Mouse (Mus musculus) kidney, embryonic 14.5 days (tissue): ENCODE results near the gene Eef1a1. TPM values are rescaled to one million over a fixed set of nuclear protein-coding genes. Genes with fewer than 3 reads are reported as not detected.

Experiments used
- ATAC-seq: fragments of 200-750 bp; cut with Nextera tagmentation; 2 replicates; pipeline ENCODE4 v1.8.0; 2017; ENCODE audit warnings: moderate number of reproducible peaks, mild to moderate bottlenecking, moderate TSS enrichment, moderate library complexity; ENCODE audit not compliant: low FRiP score, low TSS enrichment
- H3K27ac ChIP-seq: fragments of 300-500 bp; sonication (generic); 2 replicates; pipeline ENCODE4 v1.5.1; 2014; ENCODE audit warnings: low read depth, mild to moderate bottlenecking, low read length, moderate library complexity, mixed read lengths
- H3K27me3 ChIP-seq: fragments of 300-500 bp; sonication (generic); 2 replicates; pipeline ENCODE4 v1.6.1; 2014; ENCODE audit warnings: mild to moderate bottlenecking, low read length; ENCODE audit not compliant: control insufficient read depth, insufficient read depth
- H3K36me3 ChIP-seq: fragments of 300-500 bp; sonication (generic); 2 replicates; pipeline ENCODE4 v1.6.1; 2014; ENCODE audit warnings: low read length, mixed read lengths; ENCODE audit not compliant: control insufficient read depth, insufficient read depth
- H3K4me1 ChIP-seq: fragments of 300-500 bp; sonication (generic); 2 replicates; pipeline ENCODE4 v1.6.1; 2014; ENCODE audit warnings: low read length, mixed read lengths; ENCODE audit not compliant: control insufficient read depth, insufficient read depth
- H3K4me2 ChIP-seq: fragments of 300-500 bp; sonication (generic); replicated peaks from 2 replicates; pipeline ENCODE4 v1.6.1; 2014; ENCODE audit warnings: low read depth, mild to moderate bottlenecking, low read length
- H3K4me3 ChIP-seq: fragments of 300-500 bp; sonication (generic); 2 replicates; pipeline ENCODE4 v1.5.1; 2014; ENCODE audit warnings: mild to moderate bottlenecking, low read length
- H3K9ac ChIP-seq: fragments of 300-500 bp; sonication (generic); 2 replicates; pipeline ENCODE4 v1.6.1; 2014; ENCODE audit warnings: low read depth, mild to moderate bottlenecking, low read length, moderate library complexity
- H3K9me3 ChIP-seq: fragments of 300-500 bp; sonication (generic); 2 replicates; pipeline ENCODE4 v1.6.1; 2016; ENCODE audit warnings: low read length; ENCODE audit not compliant: control insufficient read depth
- WGBS: fragments of 180-500 bp; shearing (Covaris S2); extraction: QIAGEN DNeasy Blood & Tissue Kit; methylation state at CpG from one replicate; pipeline ENCODE4 v1.1.7; 2014; 5-methylcytosine and 5-hydroxymethylcytosine counted together
- polyA plus RNA-seq: library from polyadenylated mRNA; unstranded; fragments of >200 nt; fragmentation: Nextera tagmentation; extraction: Ambion mirVana; gene quantifications from 2 replicates; pipeline ENCODE4 v1.2.1, GENCODE M21; 2014

The Eef1a1 gene
- polyA plus RNA-seq, 1 experiment from 2014 or later = 6,193 TPM

DNA sequence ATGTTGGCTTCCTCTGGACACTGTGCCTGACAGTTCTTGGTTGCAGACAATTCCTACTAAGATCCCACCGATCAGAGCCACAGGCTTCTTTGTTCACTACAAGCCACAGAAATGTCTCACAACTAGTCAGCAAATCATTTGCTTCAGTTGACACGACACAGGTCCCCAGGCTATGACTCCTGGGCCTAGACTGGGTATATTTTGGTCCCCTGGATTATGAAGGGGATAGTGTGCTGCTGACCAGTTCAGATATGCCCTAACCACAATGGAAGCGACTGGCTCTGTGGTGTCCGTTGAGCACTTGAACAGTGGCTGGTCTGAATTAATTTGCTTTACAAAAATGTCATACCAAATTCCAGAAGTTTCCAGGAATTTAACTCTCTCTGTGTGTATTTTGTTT, 25.7 kb upstream of the Eef1a1 start:
- Histone ChIP-seq H3K4me2 (no peak overlapping the region), H3K4me3 (no peak overlapping the region), H3K27me3 (no peaks in the 10 kb centered on the region), H3K9ac (no peak overlapping the region), H3K4me1 (no peaks in the 10 kb centered on the region; the same call in 1 of the 2 replicates), H3K9me3 (no peaks in the 10 kb centered on the region), H3K36me3 (no peaks in the 10 kb centered on the region), H3K27ac (no peak overlapping the region)
- no peak for ATAC-seq
- WGBS = 86% methylated on average over 4 of the region's 4 CpGs

DNA sequence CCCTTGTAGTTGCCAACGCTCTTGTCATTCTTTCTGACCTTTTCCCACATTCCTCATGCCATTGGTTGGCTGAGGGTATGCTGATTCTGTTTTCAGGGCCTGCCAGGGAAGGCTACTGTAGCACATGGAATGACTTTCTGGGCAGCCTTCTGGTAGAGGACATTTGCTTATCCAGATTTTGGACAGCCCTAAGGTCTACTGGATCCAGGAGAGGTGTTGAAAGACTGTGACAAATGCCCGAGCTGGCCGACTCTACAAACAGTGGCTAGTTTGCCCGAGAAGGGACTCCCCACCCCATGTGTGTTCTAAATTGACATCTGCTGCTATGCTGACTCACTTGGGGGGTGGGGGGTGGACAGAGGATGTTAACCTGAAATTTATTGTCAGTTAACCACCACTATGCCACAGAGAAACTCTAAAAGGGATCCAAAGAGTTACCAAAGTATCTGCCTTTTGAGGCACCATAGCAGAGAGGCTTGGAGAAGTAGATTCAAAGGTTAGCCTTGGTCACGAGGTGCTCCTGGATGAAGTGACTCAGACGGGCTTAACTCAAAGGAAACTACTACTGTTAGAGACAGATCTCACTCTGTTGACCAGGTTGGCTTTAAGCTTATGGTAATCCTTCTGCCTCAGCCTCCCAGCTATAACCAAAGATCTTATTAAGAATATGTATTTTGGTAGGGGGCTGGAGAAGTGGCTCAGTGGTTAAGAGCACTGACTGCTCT, 25.0 kb upstream of the Eef1a1 start:
- no peaks in the 10 kb centered on the region for H3K36me3 ChIP-seq
- H3K27ac ChIP-seq = no peak overlapping the region
- H3K9ac ChIP-seq = no peak overlapping the region
- H3K27me3 ChIP-seq = no peaks in the 10 kb centered on the region
- 63% methylated on average over 6 of the region's 6 CpGs for WGBS
- no peak overlapping the region for H3K4me3 ChIP-seq
- no peak for ATAC-seq
- H3K4me1 ChIP-seq = no peaks in the 10 kb centered on the region
- no peaks in the 10 kb centered on the region for H3K9me3 ChIP-seq
- no peak overlapping the region for H3K4me2 ChIP-seq

DNA sequence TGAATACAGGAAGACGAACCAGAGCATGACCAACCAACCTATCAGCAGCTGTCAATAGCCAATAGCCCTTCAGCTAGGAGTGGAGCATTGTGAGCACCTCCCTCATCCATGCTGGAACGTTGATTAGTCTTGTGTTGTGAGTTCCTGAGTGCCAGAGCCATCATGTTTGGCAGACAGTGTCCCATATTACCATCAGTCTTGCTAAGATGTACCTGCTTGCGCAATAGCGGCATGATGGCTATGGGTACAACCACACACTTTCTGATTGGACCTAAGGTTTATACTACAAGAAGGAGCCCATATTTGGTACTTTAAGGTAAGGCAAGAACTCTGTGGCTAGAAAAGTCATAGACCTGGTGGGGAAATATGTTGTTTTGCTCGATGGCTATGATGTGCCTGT, 22.8 kb upstream of the Eef1a1 start:
- Histone ChIP-seq H3K4me3 (no peak overlapping the region), H3K9me3 (no peaks in the 10 kb centered on the region), H3K4me2 (no peak overlapping the region), H3K9ac (no peak overlapping the region), H3K27ac (no peak overlapping the region), H3K36me3 (no peaks in the 10 kb centered on the region), H3K4me1 (no peaks in the 10 kb centered on the region), H3K27me3 (no peaks in the 10 kb centered on the region)
- ATAC-seq = no peak
- WGBS = 90% methylated on average over 5 of the region's 5 CpGs

DNA sequence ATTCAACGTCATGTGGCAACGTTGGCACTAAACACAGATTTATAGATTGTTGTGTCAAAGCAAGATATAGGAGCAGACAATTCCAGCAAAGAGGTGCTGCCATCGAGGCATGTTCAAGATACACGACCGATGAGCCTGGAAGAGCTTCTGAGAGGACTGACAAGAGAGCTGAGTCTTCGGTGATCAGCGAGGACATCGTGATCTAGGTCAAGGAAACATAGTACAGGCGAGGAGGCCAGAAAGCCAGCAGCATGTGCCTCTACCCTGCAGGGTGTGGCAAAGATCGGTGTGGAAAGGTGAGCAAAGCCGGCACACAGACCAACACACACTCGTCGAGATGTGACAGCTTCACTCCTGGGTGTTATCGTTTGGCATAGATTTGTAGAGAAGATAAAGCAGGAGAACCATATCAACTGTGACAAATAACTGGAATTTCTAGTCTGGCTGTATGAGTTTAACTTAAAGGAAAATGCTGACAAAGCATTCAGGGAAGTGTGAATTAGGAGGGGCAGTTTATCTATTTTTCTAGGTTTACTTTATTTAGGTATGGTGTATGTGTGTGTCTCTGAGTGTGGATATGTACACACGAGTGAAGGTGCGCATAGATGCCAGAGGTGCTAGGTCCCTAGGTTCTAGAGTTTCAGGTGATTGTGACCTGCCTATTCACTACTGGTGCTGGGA, 19.3 kb upstream of the Eef1a1 start:
- H3K9me3 ChIP-seq = no peaks in the 10 kb centered on the region
- no peak overlapping the region for H3K4me2 ChIP-seq
- H3K27ac ChIP-seq = no peak overlapping the region
- no peaks in the 10 kb centered on the region for H3K36me3 ChIP-seq
- 86% methylated on average over 16 of the region's 16 CpGs for WGBS
- peaks cover 5% of the 10 kb centered on the region; the same call in 1 of the 2 replicates for H3K4me1 ChIP-seq
- H3K4me3 ChIP-seq = no peak overlapping the region
- no peak overlapping the region for H3K9ac ChIP-seq
- H3K27me3 ChIP-seq = no peaks in the 10 kb centered on the region
- ATAC-seq = no peak

DNA sequence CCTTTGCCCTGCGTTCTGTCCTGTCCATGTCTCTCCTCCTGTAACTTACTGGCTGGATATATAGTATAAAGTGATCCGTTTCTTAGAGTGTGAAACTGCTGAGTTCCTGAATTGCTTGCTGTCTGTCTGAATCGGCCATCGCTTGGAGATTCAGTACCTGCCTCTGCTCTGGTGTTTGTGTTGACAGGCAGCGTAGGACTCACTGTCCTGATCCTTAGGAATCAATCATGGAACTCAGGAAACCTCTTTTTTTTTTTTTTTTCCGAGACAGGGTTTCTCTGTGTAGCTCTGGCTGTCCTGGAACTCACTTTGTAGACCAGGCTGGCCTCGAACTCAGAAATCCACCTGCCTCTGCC, 17.7 kb upstream of the Eef1a1 start:
- no peak overlapping the region for H3K27ac ChIP-seq
- 85% methylated on average over 7 of the region's 7 CpGs for WGBS
- no peaks in the 10 kb centered on the region for H3K27me3 ChIP-seq
- H3K4me3 ChIP-seq = no peak overlapping the region
- H3K36me3 ChIP-seq = no peaks in the 10 kb centered on the region
- no peak overlapping the region for H3K9ac ChIP-seq
- no peaks in the 10 kb centered on the region for H3K9me3 ChIP-seq
- no peak overlapping the region for H3K4me2 ChIP-seq
- no peak for ATAC-seq
- H3K4me1 ChIP-seq = peaks cover 11% of the 10 kb centered on the region; the same call in 1 of the 2 replicates

DNA sequence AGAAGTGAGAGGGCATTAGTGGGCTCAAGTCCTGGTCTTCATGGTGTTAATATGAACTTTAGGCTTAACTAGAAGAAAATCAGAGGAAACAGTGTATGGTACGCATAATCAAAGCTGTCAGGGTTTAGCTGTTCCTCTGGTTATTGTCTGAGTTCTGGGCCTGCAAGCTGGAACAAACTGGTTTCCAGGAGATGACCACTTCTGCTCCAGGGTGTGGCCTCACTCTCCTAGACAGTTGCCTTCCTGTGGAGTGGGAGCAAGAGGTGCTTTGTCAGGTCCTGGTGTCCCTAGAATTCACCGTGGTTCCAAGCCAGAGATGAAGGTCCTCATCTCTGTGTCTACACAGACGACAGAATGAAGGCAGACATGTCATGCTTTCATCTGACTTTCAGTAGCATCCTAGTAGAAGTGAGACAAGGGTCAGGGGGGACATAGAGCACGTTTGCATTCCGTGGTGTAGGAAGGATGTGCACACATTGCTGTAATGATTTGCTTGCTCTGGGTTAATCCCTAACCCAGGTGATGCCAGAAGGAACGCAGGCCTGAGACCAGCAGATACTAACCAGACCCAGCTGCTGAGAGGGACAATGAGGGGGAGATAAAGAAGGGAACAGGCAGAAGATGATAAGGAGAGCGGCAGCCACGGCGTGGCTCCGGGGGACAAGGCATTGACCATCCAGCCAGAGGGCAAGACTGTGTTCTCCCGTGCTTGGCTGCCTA, 17.2 kb upstream of the Eef1a1 start:
- Histone ChIP-seq H3K9me3 (no peaks in the 10 kb centered on the region), H3K27me3 (no peaks in the 10 kb centered on the region), H3K4me2 (no peak overlapping the region), H3K4me3 (no peak overlapping the region), H3K4me1 (peaks cover 11% of the 10 kb centered on the region; the same call in 1 of the 2 replicates), H3K27ac (no peak overlapping the region), H3K9ac (no peak overlapping the region), H3K36me3 (no peaks in the 10 kb centered on the region)
- WGBS = 69% methylated on average over 11 of the region's 11 CpGs
- peak; percentile 63; the same call in 1 of the 2 replicates for ATAC-seq

DNA sequence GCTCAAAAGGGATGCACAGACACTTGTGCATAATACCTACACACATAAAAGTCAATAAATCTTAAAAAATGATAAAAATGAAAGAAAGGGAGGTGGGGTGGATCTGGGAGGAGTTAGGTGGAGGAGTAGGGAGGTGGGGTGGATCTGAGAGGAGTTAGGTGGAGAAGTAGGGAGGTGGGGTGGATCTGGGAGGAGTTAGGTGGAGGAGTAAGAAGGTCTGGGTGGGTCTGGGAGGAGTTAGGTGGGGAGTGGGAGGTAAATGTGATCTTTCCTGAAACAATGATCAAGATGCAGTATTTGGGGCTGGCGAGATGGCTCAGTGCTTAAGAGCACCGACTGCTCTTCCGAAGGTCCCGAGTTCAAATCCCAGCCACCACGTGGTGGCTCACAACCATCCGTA, 16.3 kb upstream of the Eef1a1 start:
- WGBS = 88% methylated on average over 6 of the region's 6 CpGs
- no peaks in the 10 kb centered on the region for H3K9me3 ChIP-seq
- H3K27ac ChIP-seq = no peak overlapping the region
- H3K4me3 ChIP-seq = no peak overlapping the region
- no peak overlapping the region for H3K4me2 ChIP-seq
- H3K9ac ChIP-seq = no peak overlapping the region
- no peaks in the 10 kb centered on the region for H3K36me3 ChIP-seq
- ATAC-seq = no peak
- no peaks in the 10 kb centered on the region for H3K27me3 ChIP-seq
- peaks cover 11% of the 10 kb centered on the region; the same call in 1 of the 2 replicates for H3K4me1 ChIP-seq

DNA sequence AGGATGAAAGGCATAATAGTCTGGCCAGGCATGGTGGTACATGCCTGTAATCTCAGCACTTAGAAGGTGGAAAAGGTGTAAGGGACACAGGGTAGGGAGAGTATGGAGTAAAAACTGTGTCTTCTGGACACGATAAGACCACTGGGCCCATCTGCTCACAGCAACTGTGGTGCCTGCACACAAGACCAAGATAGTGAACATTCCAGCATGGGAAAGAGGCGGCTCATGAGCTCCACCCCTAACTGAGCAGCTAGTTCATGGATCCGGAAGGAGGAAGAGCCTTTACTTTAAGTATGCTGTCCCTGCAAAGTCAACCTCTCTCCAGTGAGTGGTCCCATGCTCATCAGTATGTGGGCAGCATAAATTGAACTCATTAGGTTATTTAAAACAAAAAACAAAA, 15.7 kb upstream of the Eef1a1 start:
- no peaks in the 10 kb centered on the region for H3K9me3 ChIP-seq
- H3K4me2 ChIP-seq = no peak overlapping the region
- H3K27ac ChIP-seq = no peak overlapping the region
- no peaks in the 10 kb centered on the region for H3K27me3 ChIP-seq
- 72% methylated on average over 3 of the region's 3 CpGs for WGBS
- H3K4me1 ChIP-seq = peaks cover 11% of the 10 kb centered on the region; the same call in 1 of the 2 replicates
- no peak overlapping the region for H3K9ac ChIP-seq
- ATAC-seq = no peak
- H3K4me3 ChIP-seq = no peak overlapping the region
- no peaks in the 10 kb centered on the region for H3K36me3 ChIP-seq

DNA sequence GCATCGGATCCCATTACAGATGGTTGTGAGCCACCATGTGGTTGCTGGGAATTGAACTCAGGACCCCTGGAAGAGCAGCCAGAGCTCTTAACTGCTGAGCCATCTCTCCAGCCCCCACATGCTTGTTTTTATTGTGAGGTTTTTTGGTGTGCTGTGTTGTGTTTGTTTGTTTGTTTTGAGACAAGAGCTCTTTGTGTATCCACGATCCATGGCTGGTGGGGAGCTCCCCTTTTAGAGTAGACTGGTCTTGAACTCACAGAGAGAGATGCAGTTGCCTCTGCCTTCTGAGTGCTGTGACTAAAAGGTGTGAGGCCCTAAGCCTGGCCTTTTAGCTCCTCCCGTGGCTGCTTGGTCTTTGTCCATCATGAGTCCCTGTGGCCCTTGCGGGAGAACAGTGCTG, 15.2 kb upstream of the Eef1a1 start:
- no peak for ATAC-seq
- H3K9ac ChIP-seq = no peak overlapping the region
- 76% methylated on average over 4 of the region's 4 CpGs for WGBS
- H3K4me1 ChIP-seq = peaks cover 11% of the 10 kb centered on the region; the same call in 1 of the 2 replicates
- H3K36me3 ChIP-seq = no peaks in the 10 kb centered on the region
- H3K4me2 ChIP-seq = no peak overlapping the region
- H3K9me3 ChIP-seq = no peaks in the 10 kb centered on the region
- H3K4me3 ChIP-seq = no peak overlapping the region
- H3K27me3 ChIP-seq = no peaks in the 10 kb centered on the region
- H3K27ac ChIP-seq = no peak overlapping the region
